Mouse (Mus musculus) testis, adult 2 months (tissue): Measurements from ENCODE around the gene Anxa2. TPM values are rescaled to one million over a fixed set of nuclear protein-coding genes. Genes with fewer than 3 reads are reported as not detected.

Experiments used
- H3K27ac ChIP-seq: fragments of 200-500 bp; 2 replicates; pipeline ENCODE4 v1.5.1; 2012; ENCODE audit warnings: low read depth, low read length; ENCODE audit not compliant: control insufficient read depth, insufficient read depth
- H3K27me3 ChIP-seq: fragments of 200-500 bp; 2 replicates; pipeline ENCODE4 v1.6.1; 2012; ENCODE audit warnings: mild to moderate bottlenecking, low read length, moderate library complexity; ENCODE audit not compliant: control insufficient read depth, insufficient read depth
- H3K36me3 ChIP-seq: fragments of 200-500 bp; 2 replicates; pipeline ENCODE4 v1.6.1; 2012; ENCODE audit warnings: mild to moderate bottlenecking, low read length; ENCODE audit not compliant: control insufficient read depth, insufficient read depth
- H3K4me1 ChIP-seq: fragments of 200-500 bp; 2 replicates; pipeline ENCODE4 v1.6.1; 2012; ENCODE audit warnings: low read length; ENCODE audit not compliant: control insufficient read depth, insufficient read depth
- H3K4me3 ChIP-seq: fragments of 200-500 bp; 2 replicates; pipeline ENCODE4 v1.5.1; 2012; ENCODE audit warnings: low read depth, mild to moderate bottlenecking, low read length, moderate library complexity, mixed read lengths; ENCODE audit not compliant: control insufficient read depth
- CTCF ChIP-seq: fragments of 200-500 bp; IDR thresholded peaks from 2 replicates; pipeline ENCODE4 v1.5.1; 2012; ENCODE audit warnings: low read depth, mild to moderate bottlenecking, inconsistent platforms, low read length, moderate library complexity; ENCODE audit not compliant: control insufficient read depth, insufficient read depth, insufficient replicate concordance
- POLR2A ChIP-seq: fragments of 200-500 bp; IDR thresholded peaks from 2 replicates; pipeline ENCODE4 v1.6.1; 2012; ENCODE audit warnings: low read depth, mild to moderate bottlenecking, inconsistent platforms, low read length, moderate library complexity; ENCODE audit not compliant: control insufficient read depth
- polyA plus RNA-seq: library from polyadenylated mRNA; depleted of rRNA; stranded (reverse); fragments of >200 nt; gene quantifications from 2 replicates; pipeline ENCODE4 v1.2.3, GENCODE M21; 2012; rRNA removed

Gene Anxa2
- polyA plus RNA-seq, 1 experiment: 73.6 TPM

- Histone ChIP-seq H3K27me3 (no peaks in the 10 kb centered on the region), H3K27ac (no peak overlapping the region), H3K4me3 (no peak overlapping the region), H3K4me1 (peaks cover 2% of the 10 kb centered on the region; the same call in 1 of the 2 replicates), H3K36me3 (no peaks in the 10 kb centered on the region)
- no peak for TF ChIP-seq CTCF
- no peak for TF ChIP-seq POLR2A
These were observed 54.6 kb downstream of the Anxa2 start for GRCm38 (mm10) chr9:69508016-69508415.

DNA sequence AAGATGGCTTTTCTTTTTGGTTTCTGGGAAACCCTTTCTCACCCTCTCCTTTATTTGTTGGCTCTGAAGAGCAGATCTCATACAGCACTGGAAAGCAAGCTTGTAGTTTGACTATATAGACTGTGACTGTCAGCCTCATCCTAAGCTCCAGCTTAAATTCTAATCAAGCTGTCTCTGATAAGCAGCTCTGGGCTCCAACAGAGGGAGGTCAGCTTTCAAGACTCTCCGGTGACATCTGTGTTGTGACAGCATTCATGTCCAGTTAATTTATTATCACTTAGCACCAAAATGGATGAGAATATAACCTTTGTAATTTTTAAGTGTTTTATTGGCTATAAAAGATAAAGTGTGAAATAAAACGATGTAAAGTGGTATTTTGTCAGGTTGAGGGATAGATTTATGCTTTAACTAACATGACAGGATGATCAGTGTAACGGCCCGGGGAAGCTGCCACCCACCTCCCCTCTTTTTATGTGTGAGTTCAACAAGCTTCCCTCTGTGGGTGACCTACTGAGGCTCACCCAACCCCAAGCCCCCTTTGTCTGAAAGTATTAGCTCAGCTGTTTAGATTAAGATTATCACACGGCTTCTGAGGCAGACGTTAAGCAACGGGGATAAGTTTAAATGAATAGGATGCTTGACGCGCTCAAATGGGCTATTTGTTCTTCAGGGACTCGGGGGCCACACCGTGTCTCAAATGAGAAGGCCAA is 58.6 kb downstream of the Anxa2 start:
- Histone ChIP-seq H3K27me3 (no peaks in the 10 kb centered on the region), H3K4me1 (no peaks in the 10 kb centered on the region), H3K4me3 (no peak overlapping the region), H3K27ac (no peak overlapping the region), H3K36me3 (no peaks in the 10 kb centered on the region)
- TF ChIP-seq CTCF (no peak), POLR2A (no peak)

DNA sequence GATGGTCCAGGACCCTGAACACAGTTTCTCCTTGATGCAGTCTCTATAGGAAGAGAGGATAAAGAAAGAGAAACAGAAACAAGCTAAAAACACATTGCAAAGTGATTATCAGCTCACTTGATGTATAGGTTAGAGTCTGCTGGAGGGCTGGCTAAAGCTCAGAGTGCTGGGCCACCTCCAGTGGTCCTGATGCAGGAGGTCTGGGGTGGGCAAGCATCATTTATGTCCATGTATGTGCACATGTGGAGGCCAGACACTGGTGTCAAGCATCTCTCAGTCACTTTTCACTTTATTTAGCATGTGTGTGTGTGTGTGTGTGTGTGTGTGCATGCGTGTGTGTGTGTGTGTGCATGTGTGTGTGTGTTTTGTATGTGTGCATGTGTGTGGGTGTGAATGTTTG is 59.3 kb downstream of the Anxa2 start:
- no peaks in the 10 kb centered on the region; the same call in 1 of the 2 replicates for H3K4me1 ChIP-seq

GRCm38 (mm10) chr9:69514206-69514605 is 60.8 kb downstream of the Anxa2 start:
- Histone ChIP-seq H3K27ac (no peak overlapping the region), H3K27me3 (no peaks in the 10 kb centered on the region), H3K4me3 (no peak overlapping the region), H3K4me1 (no peaks in the 10 kb centered on the region; the same call in 1 of the 2 replicates), H3K36me3 (no peaks in the 10 kb centered on the region)
- TF ChIP-seq CTCF (no peak), POLR2A (no peak)

More for the DNA sequence above, 59.3 kb downstream of the Anxa2 start:
- H3K36me3 ChIP-seq: no peaks in the 10 kb centered on the region
- H3K27ac ChIP-seq: no peak overlapping the region
- no peak overlapping the region for H3K4me3 ChIP-seq
- H3K27me3 ChIP-seq: no peaks in the 10 kb centered on the region
- no peak for TF ChIP-seq POLR2A
- TF ChIP-seq CTCF: no peak

- TF ChIP-seq CTCF: no peak
- no peak for TF ChIP-seq POLR2A
- H3K27me3 ChIP-seq: no peaks in the 10 kb centered on the region
- H3K4me1 ChIP-seq: no peaks in the 10 kb centered on the region; the same call in 1 of the 2 replicates
These were observed 62.0 kb downstream of the Anxa2 start for GRCm38 (mm10) chr9:69515416-69515815.

DNA sequence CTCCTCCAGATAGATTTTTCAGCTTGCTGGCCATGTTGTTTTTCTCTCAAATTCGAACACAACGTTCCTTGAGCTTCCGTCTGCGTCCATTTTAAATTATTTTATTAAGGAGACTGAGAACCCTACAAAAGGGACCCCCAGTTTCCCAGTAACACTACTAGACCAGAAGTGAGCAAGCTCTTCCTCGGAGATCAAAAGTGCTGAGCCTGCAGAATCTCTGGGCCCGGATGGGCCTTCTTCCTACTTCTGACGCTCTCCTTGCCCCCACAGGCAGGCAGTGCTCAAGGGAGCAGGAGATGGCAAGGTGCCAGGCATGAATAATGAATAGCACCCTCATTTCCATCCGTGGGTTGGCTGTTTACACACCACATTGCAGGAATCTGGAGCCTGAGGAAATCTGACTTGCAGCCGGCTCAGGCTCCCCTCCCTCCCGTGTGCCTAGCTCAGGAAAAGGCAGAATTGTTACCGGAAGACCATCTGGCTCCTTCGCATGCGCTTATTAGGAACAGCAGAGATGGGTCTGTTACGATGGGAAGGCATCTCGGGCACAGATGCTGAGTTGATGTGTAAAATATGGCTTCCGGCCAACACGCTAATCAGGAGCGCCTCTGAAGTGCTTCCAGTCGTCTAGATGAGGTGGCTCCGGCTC is 64.1 kb downstream of the Anxa2 start:
- no peaks in the 10 kb centered on the region for H3K27me3 ChIP-seq
- no peak overlapping the region for H3K4me3 ChIP-seq
- H3K27ac ChIP-seq: no peak overlapping the region
- TF ChIP-seq POLR2A (no peak), CTCF (no peak)
- no peaks in the 10 kb centered on the region for H3K36me3 ChIP-seq
- H3K4me1 ChIP-seq: no peaks in the 10 kb centered on the region; the same call in 1 of the 2 replicates

More at GRCm38 (mm10) chr9:69515416-69515815, 62.0 kb downstream of the Anxa2 start:
- no peak overlapping the region for H3K27ac ChIP-seq
- no peak overlapping the region for H3K4me3 ChIP-seq
- no peaks in the 10 kb centered on the region for H3K36me3 ChIP-seq

Other genes with a start within 250 kb of the Anxa2 start
- 2.9 and 3.1 TPM in 2 replicates for gene Ice2, start 55.7 kb upstream of the Anxa2 start, polyA plus RNA-seq